Mouse (Mus musculus): ENCODE results near the gene Bank1.

- TF ChIP-seq ZC3H11A (IDR thresholded peaks at IDR 0.05; ENCODE audit: low read depth, low read length) = no peak
- TF ChIP-seq EP300 (IDR thresholded peaks at IDR 0.05; ENCODE audit: low read depth in 1 of 2, low read length in 2 of 2) = no peak
- TF ChIP-seq POLR2AphosphoS5 (IDR thresholded peaks at IDR 0.05; ENCODE audit: borderline replicate concordance, low read depth, low read length) = no peak
- no peak for TF ChIP-seq POLR2A (IDR thresholded peaks at IDR 0.05; ENCODE audit: control insufficient read depth in 1 of 2, insufficient read depth in 1 of 2, low read depth in 1 of 2, low read length in 2 of 2, poor library complexity in 1 of 2)
- TF ChIP-seq CHD1 (IDR thresholded peaks at IDR 0.05; ENCODE audit: low read depth, low read length) = no peak
- no peak for TF ChIP-seq CTCF (IDR thresholded peaks at IDR 0.05 in 2 of 3, conservative IDR thresholded peaks at IDR 0.05 in 1 of 3; ENCODE audit: control insufficient read depth in 1 of 3, insufficient read depth in 1 of 3, low read depth in 2 of 3, low read length in 3 of 3, poor library complexity in 1 of 3, severe bottlenecking in 1 of 3)
- TF ChIP-seq RAD21 (IDR thresholded peaks at IDR 0.05; ENCODE audit: low read depth, low read length) = no peak
- TF ChIP-seq MYC (IDR thresholded peaks at IDR 0.05; ENCODE audit: low read depth, low read length) = no peak
- TF ChIP-seq BHLHE40 (IDR thresholded peaks at IDR 0.05; ENCODE audit: borderline replicate concordance, low read depth, low read length) = no peak
- TF ChIP-seq HCFC1 (IDR thresholded peaks at IDR 0.05; ENCODE audit: low read depth, low read length) = no peak
- no peak for TF ChIP-seq TAL1 (IDR thresholded peaks at IDR 0.05; ENCODE audit: low read length)
- no peak for TF ChIP-seq MYB (IDR thresholded peaks at IDR 0.05; ENCODE audit: low read depth, low read length)
Measured at GRCm38 (mm10) chr3:136339896-136340295, 14.0 kb upstream of the Bank1 start.
